Mouse (Mus musculus) MEL (cell line): ENCODE data around the gene Med24. TPM values are rescaled to one million over a fixed set of nuclear protein-coding genes. Genes with fewer than 3 reads are reported as not detected.

Experiments
- DNase-seq: peaks from one replicate; pipeline ENCODE4 v3.0.0; 2011; ENCODE audit warnings: low read depth, low spot score
- H3K27ac ChIP-seq: 2 replicates; pipeline ENCODE4 v1.5.1; 2012; ENCODE audit warnings: low read depth, mild to moderate bottlenecking, control low read depth, low read length, moderate library complexity; ENCODE audit not compliant: control insufficient read depth
- H3K27me3 ChIP-seq, 2 experiments: fragments of 150-350 bp in 1 of 2; sonication (generic) in 1 of 2; 2 replicates each; pipeline ENCODE4 v1.6.1; 2012; ENCODE audit warnings: low read length in 2 of 2, mild to moderate bottlenecking in 2 of 2, improper control_type of control experiment in 1 of 2, moderate library complexity in 1 of 2; ENCODE audit not compliant: insufficient read depth in 2 of 2, control insufficient read depth in 1 of 2
- H3K36me3 ChIP-seq, 2 experiments: 2 replicates each; pipeline ENCODE4 v1.6.1; 2012 to 2014; ENCODE audit warnings: low read length in 2 of 2, improper control_type of control experiment in 1 of 2, inconsistent platforms in 1 of 2, mild to moderate bottlenecking in 1 of 2; ENCODE audit not compliant: insufficient read depth in 2 of 2, control insufficient read depth in 1 of 2
- H3K4me1 ChIP-seq, 2 experiments: fragments of 150-350 bp in 1 of 2; sonication (generic) in 1 of 2; 2 replicates each; pipeline ENCODE4 v1.6.1; 2012; ENCODE audit warnings: low read length in 2 of 2, improper control_type of control experiment in 1 of 2, mild to moderate bottlenecking in 1 of 2; ENCODE audit not compliant: insufficient read depth in 2 of 2, control insufficient read depth in 1 of 2
- H3K4me3 ChIP-seq, 2 experiments: fragments of 150-350 bp in 1 of 2; sonication (generic) in 1 of 2; 2 replicates each; pipeline ENCODE4 v1.5.1; 2012; ENCODE audit warnings: low read depth in 2 of 2, low read length in 2 of 2, mild to moderate bottlenecking in 2 of 2, moderate library complexity in 2 of 2, control low read depth in 1 of 2, improper control_type of control experiment in 1 of 2; ENCODE audit not compliant: control insufficient read depth in 1 of 2, insufficient read depth in 1 of 2
- H3K79me2 ChIP-seq: 2 replicates; pipeline ENCODE4 v1.6.1; 2012; ENCODE audit warnings: mild to moderate bottlenecking, low read length, moderate library complexity; ENCODE audit not compliant: control insufficient read depth, poor library complexity, insufficient read depth
- H3K9ac ChIP-seq: 2 replicates; pipeline ENCODE4 v1.6.1; 2012; ENCODE audit warnings: low read depth, mild to moderate bottlenecking, control low read depth, low read length, moderate library complexity; ENCODE audit not compliant: control insufficient read depth, poor library complexity, severe bottlenecking
- H3K9me3 ChIP-seq: fragments of 150-350 bp; sonication (generic); replicated peaks from 2 replicates; pipeline ENCODE4 v1.6.1; 2012; ENCODE audit warnings: mild to moderate bottlenecking, low read length, improper control_type of control experiment, moderate library complexity; ENCODE audit not compliant: insufficient read depth
- CHD1 ChIP-seq: IDR thresholded peaks from 2 replicates; pipeline ENCODE4 v1.6.1; 2012; ENCODE audit warnings: low read depth, mild to moderate bottlenecking, inconsistent platforms, low read length, improper control_type of control experiment
- CTCF ChIP-seq, 3 experiments: IDR thresholded peaks in 2 of 3; conservative IDR thresholded peaks in 1 of 3; 2 replicates each; pipeline ENCODE4 v1.5.1; 2011 to 2012; ENCODE audit warnings: low read length in 3 of 3, low read depth in 2 of 3, mild to moderate bottlenecking in 2 of 3, improper control_type of control experiment in 1 of 3, inconsistent platforms in 1 of 3, mixed read lengths in 1 of 3, moderate library complexity in 1 of 3; ENCODE audit not compliant: control insufficient read depth in 1 of 3, insufficient read depth in 1 of 3, poor library complexity in 1 of 3, severe bottlenecking in 1 of 3
- E2F4 ChIP-seq: IDR thresholded peaks from 2 replicates; pipeline ENCODE4 v1.6.1; 2011; ENCODE audit warnings: low read depth, low read length, improper control_type of control experiment, borderline replicate concordance
- ELF1 ChIP-seq: IDR thresholded peaks from 2 replicates; pipeline ENCODE4 v1.6.1; 2014; ENCODE audit warnings: low read depth, mild to moderate bottlenecking, inconsistent platforms, low read length, improper control_type of control experiment, moderate library complexity
- EP300 ChIP-seq, 2 experiments: IDR thresholded peaks; 2 replicates each; pipeline ENCODE4 v1.6.1; 2011; ENCODE audit warnings: improper control_type of control experiment in 2 of 2, low read length in 2 of 2, low read depth in 1 of 2, mild to moderate bottlenecking in 1 of 2
- ETS1 ChIP-seq: IDR thresholded peaks from 2 replicates; pipeline ENCODE4 v1.6.1; 2012; ENCODE audit warnings: low read depth, mild to moderate bottlenecking, inconsistent platforms, low read length, improper control_type of control experiment, moderate library complexity
- GABPA ChIP-seq: IDR thresholded peaks from 2 replicates; pipeline ENCODE4 v1.6.1; 2012; ENCODE audit warnings: low read depth, mild to moderate bottlenecking, inconsistent platforms, low read length, improper control_type of control experiment, moderate library complexity
- GATA1 ChIP-seq: IDR thresholded peaks from 2 replicates; pipeline ENCODE4 v1.6.1; 2011; ENCODE audit warnings: low read depth, low read length, improper control_type of control experiment
- HCFC1 ChIP-seq: IDR thresholded peaks from 2 replicates; pipeline ENCODE4 v1.6.1; 2012; ENCODE audit warnings: low read depth, mild to moderate bottlenecking, inconsistent platforms, low read length, improper control_type of control experiment, moderate library complexity
- JUND ChIP-seq: IDR thresholded peaks from 2 replicates; pipeline ENCODE4 v1.6.1; 2011; ENCODE audit warnings: low read depth, mild to moderate bottlenecking, improper control_type of control experiment, low read length
- KAT2A ChIP-seq: conservative IDR thresholded peaks from 2 replicates; pipeline ENCODE4 v1.6.1; 2012; ENCODE audit warnings: low read depth, low read length, improper control_type of control experiment, inconsistent platforms
- MAFK ChIP-seq: IDR thresholded peaks from 2 replicates; pipeline ENCODE4 v1.6.1; 2011; ENCODE audit warnings: low read depth, mild to moderate bottlenecking, low read length, improper control_type of control experiment, borderline replicate concordance
- MAZ ChIP-seq: IDR thresholded peaks from 2 replicates; pipeline ENCODE4 v1.6.1; 2012; ENCODE audit warnings: low read depth, mild to moderate bottlenecking, inconsistent platforms, low read length, improper control_type of control experiment
- MEF2A ChIP-seq: IDR thresholded peaks from 2 replicates; pipeline ENCODE4 v1.6.1; 2014; ENCODE audit warnings: low read depth, mild to moderate bottlenecking, inconsistent platforms, low read length, improper control_type of control experiment; ENCODE audit not compliant: poor library complexity, insufficient replicate concordance, severe bottlenecking; ENCODE audit errors: extremely low read depth
- MXI1 ChIP-seq: IDR thresholded peaks from 2 replicates; pipeline ENCODE4 v1.6.1; 2011; ENCODE audit warnings: mild to moderate bottlenecking, low read depth, low read length, improper control_type of control experiment
- MYB ChIP-seq: IDR thresholded peaks from 2 replicates; pipeline ENCODE4 v1.6.1; 2011; ENCODE audit warnings: mild to moderate bottlenecking, low read depth, low read length, improper control_type of control experiment
- MYC ChIP-seq: IDR thresholded peaks from 2 replicates; pipeline ENCODE4 v1.6.1; 2011; ENCODE audit warnings: low read depth, mild to moderate bottlenecking, low read length, improper control_type of control experiment, moderate library complexity
- NELFE ChIP-seq: IDR thresholded peaks from 2 replicates; pipeline ENCODE4 v1.6.1; 2011; ENCODE audit warnings: low read depth, low read length, improper control_type of control experiment
- POLR2A ChIP-seq, 2 experiments: IDR thresholded peaks; 2 replicates each; pipeline ENCODE4 v1.6.1; 2011 to 2012; ENCODE audit warnings: low read length in 2 of 2, mild to moderate bottlenecking in 2 of 2, control low read depth in 1 of 2, improper control_type of control experiment in 1 of 2, low read depth in 1 of 2, moderate library complexity in 1 of 2; ENCODE audit not compliant: control insufficient read depth in 1 of 2, insufficient read depth in 1 of 2, poor library complexity in 1 of 2
- RAD21 ChIP-seq: IDR thresholded peaks from 2 replicates; pipeline ENCODE4 v1.6.1; 2011; ENCODE audit warnings: mild to moderate bottlenecking, low read depth, low read length, improper control_type of control experiment
- RCOR1 ChIP-seq: IDR thresholded peaks from 2 replicates; pipeline ENCODE4 v1.6.1; 2012; ENCODE audit warnings: low read depth, mild to moderate bottlenecking, inconsistent platforms, low read length, improper control_type of control experiment
- SIN3A ChIP-seq: IDR thresholded peaks from 2 replicates; pipeline ENCODE4 v1.6.1; 2012; ENCODE audit warnings: low read length, improper control_type of control experiment, inconsistent platforms
- SMC3 ChIP-seq: IDR thresholded peaks from 2 replicates; pipeline ENCODE4 v1.6.1; 2011; ENCODE audit warnings: low read depth, low read length, improper control_type of control experiment
- TAL1 ChIP-seq: IDR thresholded peaks from 2 replicates; pipeline ENCODE4 v1.6.1; 2012; ENCODE audit warnings: mild to moderate bottlenecking, inconsistent platforms, low read length, moderate library complexity, mixed read lengths
- TCF12 ChIP-seq: IDR thresholded peaks from 2 replicates; pipeline ENCODE4 v1.6.1; 2014; ENCODE audit warnings: low read depth, mild to moderate bottlenecking, inconsistent platforms, low read length, improper control_type of control experiment, moderate library complexity
- UBTF ChIP-seq: IDR thresholded peaks from 2 replicates; pipeline ENCODE4 v1.6.1; 2012; ENCODE audit warnings: low read depth, mild to moderate bottlenecking, inconsistent platforms, low read length, improper control_type of control experiment, moderate library complexity, borderline replicate concordance; ENCODE audit not compliant: insufficient read depth
- USF1 ChIP-seq: IDR thresholded peaks from 2 replicates; pipeline ENCODE4 v1.6.1; 2014; ENCODE audit warnings: low read depth, mild to moderate bottlenecking, inconsistent platforms, low read length, improper control_type of control experiment, moderate library complexity
- USF2 ChIP-seq, 2 experiments: IDR thresholded peaks; 2 replicates each; pipeline ENCODE4 v1.6.1; 2011 to 2012; ENCODE audit warnings: improper control_type of control experiment in 2 of 2, low read length in 2 of 2, borderline replicate concordance in 1 of 2, inconsistent platforms in 1 of 2, low read depth in 1 of 2, mild to moderate bottlenecking in 1 of 2; ENCODE audit not compliant: insufficient read depth in 1 of 2
- ZC3H11A ChIP-seq: IDR thresholded peaks from 2 replicates; pipeline ENCODE4 v1.6.1; 2012; ENCODE audit warnings: low read depth, mild to moderate bottlenecking, inconsistent platforms, low read length, improper control_type of control experiment
- ZKSCAN1 ChIP-seq: IDR thresholded peaks from 2 replicates; pipeline ENCODE4 v1.6.1; 2012; ENCODE audit warnings: low read depth, mild to moderate bottlenecking, inconsistent platforms, low read length, improper control_type of control experiment, moderate library complexity
- ZMIZ1 ChIP-seq: IDR thresholded peaks from 2 replicates; pipeline ENCODE4 v1.6.1; 2012; ENCODE audit warnings: low read depth, mild to moderate bottlenecking, inconsistent platforms, low read length, improper control_type of control experiment, moderate library complexity
- ZNF384 ChIP-seq: IDR thresholded peaks from 2 replicates; pipeline ENCODE4 v1.6.1; 2012; ENCODE audit warnings: low read depth, mild to moderate bottlenecking, inconsistent platforms, low read length, improper control_type of control experiment
- polyA plus RNA-seq, 2 experiments: library from polyadenylated mRNA; stranded (reverse) in 1 of 2; unstranded in 1 of 2; fragments of >175 nt in 1 of 2; fragments of >200 nt in 1 of 2; gene quantifications; 2 replicates each; pipeline versions ENCODE4 v1.2.1 to v1.2.4; 2012; ENCODE audit warnings: low replicate concordance in 2 of 2, low read depth in 1 of 2; ENCODE audit not compliant: insufficient read length in 2 of 2, insufficient read depth in 1 of 2, missing spikeins in 1 of 2
- total RNA-seq: library from RNA; depleted of rRNA; stranded (reverse); fragments of 300-350 nt; gene quantifications from 2 replicates; pipeline ENCODE4 v1.2.3, GENCODE M21; 2012

Gene Med24
- total and polyA plus RNA-seq, 3 experiments, result 37.5 to 89.8 TPM; not detected in 1

DNA sequence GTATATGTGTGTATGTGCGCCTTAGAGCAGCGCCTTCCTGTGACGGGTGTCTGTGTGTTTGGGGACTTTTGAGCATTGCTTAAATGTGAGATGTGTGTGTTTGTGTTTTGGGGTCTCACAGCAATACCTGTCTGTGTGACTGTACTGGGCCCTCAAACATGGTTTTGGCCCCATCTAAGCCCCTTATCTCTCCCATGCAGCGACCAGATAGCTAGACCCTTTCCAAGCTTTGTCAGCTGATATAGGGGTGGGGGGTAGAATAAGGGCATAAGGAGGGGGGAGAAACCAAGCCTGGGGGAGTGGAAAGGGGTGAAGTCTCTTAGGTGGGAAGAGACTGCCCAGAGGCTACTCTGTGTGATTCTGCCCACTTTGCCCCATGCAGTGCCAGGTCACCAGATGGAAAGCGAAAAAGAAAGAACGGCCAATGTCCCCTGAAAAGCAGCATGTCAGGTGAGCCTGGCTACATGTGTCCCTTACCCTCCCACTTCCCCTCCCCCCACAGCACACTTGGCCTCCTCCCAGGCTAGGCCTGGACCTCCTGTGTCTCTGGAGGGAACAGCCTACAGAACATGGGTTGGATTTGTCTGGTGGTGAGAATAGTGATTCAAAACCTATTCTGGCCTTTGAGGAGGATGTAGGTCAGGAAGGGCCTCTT, 26.6 kb upstream of the Med24 start:
- no peak overlapping the region; the same call in 1 of the 2 replicates for H3K9ac ChIP-seq
- H3K27ac ChIP-seq, result no peak overlapping the region
- peaks cover 41 to 48% of the 10 kb centered on the region in 2 experiments for H3K4me1 ChIP-seq
- no peak overlapping the region for H3K4me3 ChIP-seq
- no peak for DNase-seq
- H3K9me3 ChIP-seq, result no peaks in the 10 kb centered on the region
- H3K36me3 ChIP-seq, result peaks cover 0 to 42% of the 10 kb centered on the region in 2 experiments; a peak in 3 of 4 replicates
- H3K79me2 ChIP-seq, result peaks cover 6% of the 10 kb centered on the region
- no peaks in the 10 kb centered on the region for H3K27me3 ChIP-seq
- TF ChIP-seq NELFE, result no peak
- no peak for TF ChIP-seq CTCF (IDR thresholded peaks at IDR 0.05 in 2 of 3, conservative IDR thresholded peaks at IDR 0.05 in 1 of 3; ENCODE audit: control insufficient read depth in 1 of 3, insufficient read depth in 1 of 3, low read depth in 2 of 3, low read length in 3 of 3, poor library complexity in 1 of 3, severe bottlenecking in 1 of 3)
- TF ChIP-seq EP300 (IDR thresholded peaks at IDR 0.05; ENCODE audit: low read depth in 1 of 2, low read length in 2 of 2), result peak; percentile 78 to 85
- no peak for TF ChIP-seq MAFK
- TF ChIP-seq MYB, result no peak
- no peak for TF ChIP-seq ELF1
- TF ChIP-seq GATA1, result peak; percentile 82
- no peak for TF ChIP-seq UBTF
- peak; percentile 91 for TF ChIP-seq TCF12
- no peak for TF ChIP-seq USF2 (IDR thresholded peaks at IDR 0.05; ENCODE audit: borderline replicate concordance in 1 of 2, insufficient read depth in 1 of 2, low read depth in 1 of 2, low read length in 2 of 2)
- no peak for TF ChIP-seq MEF2A
- no peak for TF ChIP-seq ZKSCAN1
- TF ChIP-seq TAL1, result peak; percentile 18
- no peak for TF ChIP-seq HCFC1
- no peak for TF ChIP-seq POLR2A (IDR thresholded peaks at IDR 0.05; ENCODE audit: control insufficient read depth in 1 of 2, insufficient read depth in 1 of 2, low read depth in 1 of 2, low read length in 2 of 2, poor library complexity in 1 of 2)
- no peak for TF ChIP-seq RAD21
- 0 out of 2 replicates have a peak, but pooled peaks have one; percentile 25 for TF ChIP-seq RCOR1
- TF ChIP-seq JUND, result no peak
- no peak for TF ChIP-seq KAT2A
- no peak for TF ChIP-seq ZNF384
- no peak for TF ChIP-seq SMC3
- peak; percentile 93 for TF ChIP-seq MAZ
- peak; percentile 78 for TF ChIP-seq ETS1
- peak; percentile 57; the same call in 1 of the 2 replicates for TF ChIP-seq SIN3A
- TF ChIP-seq E2F4, result no peak
- peak; percentile 63; the same call in 1 of the 2 replicates for TF ChIP-seq USF1
- no peak for TF ChIP-seq MYC
- TF ChIP-seq MXI1, result no peak
- TF ChIP-seq ZC3H11A, result no peak
- TF ChIP-seq CHD1, result no peak
- 0 out of 2 replicates have a peak, but pooled peaks have one; percentile 29 for TF ChIP-seq ZMIZ1
- TF ChIP-seq GABPA, result no peak
